Mouse (Mus musculus) hindbrain, embryonic 10.5 days (tissue): ENCODE results near the gene Tufm. TPM values are rescaled to one million over a fixed set of nuclear protein-coding genes. Genes with fewer than 3 reads are reported as not detected.
"Not testable (repeated sequence)": the region's sequence is repeated elsewhere in the genome, so short reads cannot be mapped to it uniquely, and the experiment has no call there.

Source experiments
- DNase-seq: peaks from one replicate; pipeline ENCODE4 v3.0.0-alpha.2; 2017; ENCODE audit warnings: low spot score
- H3K27ac ChIP-seq: fragments of 300-500 bp; sonication (generic); 2 replicates; pipeline ENCODE4 v1.5.1; 2016; ENCODE audit warnings: mild to moderate bottlenecking, moderate library complexity
- H3K27me3 ChIP-seq: fragments of 300-500 bp; sonication (generic); 2 replicates; pipeline ENCODE4 v1.6.1; 2016; ENCODE audit warnings: mild to moderate bottlenecking; ENCODE audit not compliant: poor library complexity, insufficient read depth, severe bottlenecking
- H3K36me3 ChIP-seq: fragments of 300-500 bp; sonication (generic); 2 replicates; pipeline ENCODE4 v1.6.1; 2016; ENCODE audit warnings: mild to moderate bottlenecking, moderate library complexity
- H3K4me1 ChIP-seq: fragments of 300-500 bp; sonication (generic); replicated peaks from 2 replicates; pipeline ENCODE4 v1.6.1; 2016; ENCODE audit warnings: mild to moderate bottlenecking
- H3K4me3 ChIP-seq: fragments of 300-500 bp; sonication (generic); 2 replicates; pipeline ENCODE4 v1.5.1; 2016; ENCODE audit warnings: mild to moderate bottlenecking, moderate library complexity
- H3K9me3 ChIP-seq: fragments of 300-500 bp; sonication (generic); 2 replicates; pipeline ENCODE4 v1.6.1; 2016; ENCODE audit warnings: mild to moderate bottlenecking, moderate library complexity
- WGBS: fragments of 180-500 bp; shearing (Covaris S2); methylation state at CpG from one replicate; pipeline ENCODE4 v1.1.7; 2016; 5-methylcytosine and 5-hydroxymethylcytosine counted together
- polyA plus RNA-seq: library from polyadenylated mRNA; unstranded; fragments of >200 nt; fragmentation: Nextera tagmentation; extraction: Ambion mirVana; gene quantifications from 2 replicates; pipeline ENCODE4 v1.2.1, GENCODE M21; 2016

The Tufm gene
- polyA plus RNA-seq, 1 experiment from 2014 or later, result 156 TPM

- H3K9me3 ChIP-seq, H3K27me3 ChIP-seq, DNase-seq: not testable (repeated sequence)
- Histone ChIP-seq H3K27ac (peak overlapping the region; percentile 86), H3K4me1 (peaks cover 26% of the 10 kb centered on the region), H3K36me3 (peaks cover 45% of the 10 kb centered on the region), H3K4me3 (peak overlapping the region; percentile 78)
- 21% methylated on average over 25 of the region's 25 CpGs for WGBS
These were observed 640 bp downstream of the Tufm start for GRCm38 (mm10) chr7:126487617-126488385.

- DNase-seq, result no peak
- Histone ChIP-seq H3K4me1 (peaks cover 26% of the 10 kb centered on the region), H3K4me3 (no peak overlapping the region), H3K27ac (no peak overlapping the region), H3K36me3 (peaks cover 77% of the 10 kb centered on the region), H3K9me3 (no peaks in the 10 kb centered on the region), H3K27me3 (no peaks in the 10 kb centered on the region)
- 91% methylated on average over 1 of the region's 1 CpGs for WGBS
These were observed 3.8 kb downstream of the Tufm start for GRCm38 (mm10) chr7:126491005-126491404.

GRCm38 (mm10) chr7:126491973-126492372 lies 4.8 kb downstream of the Tufm start:
- H3K27me3 ChIP-seq, result no peaks in the 10 kb centered on the region
- peaks cover 21% of the 10 kb centered on the region for H3K4me1 ChIP-seq
- peaks cover 86% of the 10 kb centered on the region for H3K36me3 ChIP-seq
- no peaks in the 10 kb centered on the region for H3K9me3 ChIP-seq
- H3K27ac ChIP-seq, result no peak overlapping the region; the same call in 1 of the 2 replicates
- whole genome bisulfite sequencing, result 57% methylated on average over 11 of the region's 11 CpGs
- 0 out of 2 replicates have a peak overlapping the region, but pooled peaks have one; percentile 11 for H3K4me3 ChIP-seq
- DNase-seq, result no peak

GRCm38 (mm10) chr7:126494120-126494519 lies 7.0 kb downstream of the Tufm start:
- H3K4me3 ChIP-seq, result no peak overlapping the region
- 94% methylated on average over 6 of the region's 6 CpGs for WGBS
- H3K36me3 ChIP-seq, result peaks cover 99% of the 10 kb centered on the region
- H3K27me3 ChIP-seq, result no peaks in the 10 kb centered on the region
- no peaks in the 10 kb centered on the region for H3K9me3 ChIP-seq
- DNase-seq, result no peak
- H3K27ac ChIP-seq, result no peak overlapping the region
- 0 out of 2 replicates have a peak, but pooled peaks cover 9% of the 10 kb centered on the region for H3K4me1 ChIP-seq

- Histone ChIP-seq H3K4me3 (no peak overlapping the region), H3K36me3 (peaks cover 99% of the 10 kb centered on the region), H3K27ac (no peak overlapping the region), H3K4me1 (peaks cover 15% of the 10 kb centered on the region), H3K27me3 (no peaks in the 10 kb centered on the region), H3K9me3 (no peaks in the 10 kb centered on the region)
- DNase-seq, result no peak
- WGBS, result 91% methylated on average over 5 of the region's 5 CpGs
These were observed 9.3 kb downstream of the Tufm start for GRCm38 (mm10) chr7:126496475-126496874.

- Histone ChIP-seq H3K36me3 (peaks cover 84% of the 10 kb centered on the region), H3K27me3 (no peaks in the 10 kb centered on the region), H3K4me3 (no peak overlapping the region), H3K27ac (no peak overlapping the region), H3K9me3 (no peaks in the 10 kb centered on the region), H3K4me1 (peaks cover 6% of the 10 kb centered on the region)
- no peak for DNase-seq
- 96% methylated on average over 12 of the region's 12 CpGs for WGBS
These were observed 10.8 kb downstream of the Tufm start for GRCm38 (mm10) chr7:126497966-126498365.

GRCm38 (mm10) chr7:126499416-126499815 lies 12.3 kb downstream of the Tufm start:
- H3K4me1 ChIP-seq, result peaks cover 12% of the 10 kb centered on the region
- no peaks in the 10 kb centered on the region for H3K27me3 ChIP-seq
- H3K36me3 ChIP-seq, result peaks cover 70% of the 10 kb centered on the region
- no peaks in the 10 kb centered on the region for H3K9me3 ChIP-seq
- 97% methylated on average over 7 of the region's 7 CpGs for whole genome bisulfite sequencing
- no peak overlapping the region for H3K27ac ChIP-seq
- no peak overlapping the region for H3K4me3 ChIP-seq
- no peak for DNase-seq

- Histone ChIP-seq H3K36me3 (peaks cover 47% of the 10 kb centered on the region), H3K27me3 (no peaks in the 10 kb centered on the region), H3K27ac (peak overlapping the region; percentile 100), H3K4me1 (peaks cover 12% of the 10 kb centered on the region), H3K9me3 (no peaks in the 10 kb centered on the region), H3K4me3 (peak overlapping the region; percentile 98)
- WGBS, result 6% methylated on average over 9 of the region's 9 CpGs
- no peak for DNase-seq
These were observed 14.5 kb downstream of the Tufm start for GRCm38 (mm10) chr7:126501684-126502022.

GRCm38 (mm10) chr7:126502023-126502741 lies 15.0 kb downstream of the Tufm start:
- under 1% methylated on average over 57 of the region's 57 CpGs for WGBS
- peak; percentile 98 for DNase-seq
- peak overlapping the region; percentile 98 for H3K4me3 ChIP-seq
- H3K27ac ChIP-seq, result peak overlapping the region; percentile 100
- peaks cover 42% of the 10 kb centered on the region for H3K36me3 ChIP-seq
- no peaks in the 10 kb centered on the region for H3K27me3 ChIP-seq
- no peaks in the 10 kb centered on the region for H3K9me3 ChIP-seq
- H3K4me1 ChIP-seq, result peaks cover 12% of the 10 kb centered on the region

- peaks cover 12% of the 10 kb centered on the region for H3K4me1 ChIP-seq
- H3K4me3 ChIP-seq, result peak overlapping the region; percentile 98
- WGBS, result under 1% methylated on average over 40 of the region's 40 CpGs
- no peaks in the 10 kb centered on the region for H3K27me3 ChIP-seq
- peaks cover 36% of the 10 kb centered on the region for H3K36me3 ChIP-seq
- H3K9me3 ChIP-seq, result no peaks in the 10 kb centered on the region
- H3K27ac ChIP-seq, result peak overlapping the region; percentile 100
- no peak for DNase-seq
These were observed 15.6 kb downstream of the Tufm start for GRCm38 (mm10) chr7:126502751-126503150.

GRCm38 (mm10) chr7:126503273-126503878 lies 16.2 kb downstream of the Tufm start, which contains the start of gene Atxn2l:
Gene Atxn2l, minus strand, starts transcription at chr7:126503437.
- Histone ChIP-seq H3K27ac (peak within 1 kb of the TSS; percentile 100), H3K4me1 (peaks cover 12% of the 10 kb centered on the region), H3K9me3 (no peaks in the 10 kb centered on the region), H3K36me3 (peaks cover 30% of the 10 kb centered on the region), H3K4me3 (peak within 1 kb of the TSS; percentile 98), H3K27me3 (no peaks in the 10 kb centered on the region)
- DNase-seq, result peak; percentile 99
- WGBS, result under 1% methylated on average over 72 of the region's 72 CpGs

GRCm38 (mm10) chr7:126504913-126505312 lies 17.8 kb downstream of the Tufm start:
- Histone ChIP-seq H3K27me3 (no peaks in the 10 kb centered on the region), H3K9me3 (no peaks in the 10 kb centered on the region), H3K4me3 (no peak overlapping the region), H3K36me3 (peaks cover 15% of the 10 kb centered on the region), H3K27ac (no peak overlapping the region), H3K4me1 (peaks cover 12% of the 10 kb centered on the region)
- 91% methylated on average over 2 of the region's 2 CpGs for WGBS
- no peak for DNase-seq
